Mouse (Mus musculus): ENCODE measurements at regions not wholly inside any gene's neighbourhood (a gene's known extent, or its start where the extent isn't known, plus 50 kb on each side); places are given as distances from the start of the nearest gene placed in this dataset.

- Histone ChIP-seq H3K27me3 (no peaks in the 10 kb centered on the region), H3K9ac (no peak overlapping the region), H3K4me3 (no peak overlapping the region), H3K4me2 (no peak overlapping the region), H3K9me3 (no peaks in the 10 kb centered on the region), H3K4me1 (no peaks in the 10 kb centered on the region), H3K36me3 (no peaks in the 10 kb centered on the region), H3K27ac (no peak overlapping the region)
- no peak for ATAC-seq (ENCODE audit: insufficient number of reproducible peaks, low FRiP score, low TSS enrichment, low read depth)
- 0% methylated on average over 1 of the region's 1 CpGs for WGBS
Measured at GRCm38 (mm10) chr9:99987376-99987775, 111.4 kb upstream of the Sox14 start.

GRCm38 (mm10) chr9:99980734-99981133, 104.8 kb upstream of the Sox14 start:
- Histone ChIP-seq H3K4me2 (no peak overlapping the region), H3K27me3 (no peaks in the 10 kb centered on the region), H3K4me3 (no peak overlapping the region), H3K36me3 (no peaks in the 10 kb centered on the region), H3K9me3 (no peaks in the 10 kb centered on the region), H3K9ac (no peak overlapping the region), H3K27ac (no peak overlapping the region), H3K4me1 (no peaks in the 10 kb centered on the region)
- 58% methylated on average over 1 of the region's 1 CpGs for WGBS
- ATAC-seq (ENCODE audit: insufficient number of reproducible peaks, low FRiP score, low TSS enrichment, low read depth) = no peak

DNA sequence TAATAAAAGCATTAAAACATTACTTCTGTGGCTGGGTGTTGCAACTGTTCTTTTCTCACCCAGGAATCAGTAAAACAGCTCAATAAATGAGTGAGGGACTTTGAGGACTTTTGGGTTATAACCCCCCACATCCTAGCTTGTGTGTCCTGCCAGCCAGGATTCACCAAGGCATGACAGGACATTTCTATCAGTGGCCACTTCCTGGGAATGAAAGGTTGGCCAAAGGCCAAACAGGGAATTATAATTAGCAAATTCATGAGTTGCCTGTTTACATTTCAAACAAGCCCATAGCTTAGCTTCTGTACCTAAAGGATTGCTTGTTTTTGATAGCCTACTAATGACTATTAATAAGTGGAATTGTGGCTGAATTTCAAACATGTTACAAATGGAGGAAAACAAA, 85.6 kb upstream of the Sox14 start:
- no peak overlapping the region for H3K4me3 ChIP-seq
- no peaks in the 10 kb centered on the region for H3K9me3 ChIP-seq
- H3K4me1 ChIP-seq = no peaks in the 10 kb centered on the region
- no peak overlapping the region for H3K9ac ChIP-seq
- H3K4me2 ChIP-seq = no peak overlapping the region
- no peak for ATAC-seq (ENCODE audit: insufficient number of reproducible peaks, low FRiP score, low TSS enrichment, low read depth)
- no peaks in the 10 kb centered on the region for H3K36me3 ChIP-seq
- no peaks in the 10 kb centered on the region for H3K27me3 ChIP-seq
- H3K27ac ChIP-seq = no peak overlapping the region

GRCm38 (mm10) chr9:99954720-99955119, 78.8 kb upstream of the Sox14 start:
- H3K4me2 ChIP-seq = no peak overlapping the region
- H3K27ac ChIP-seq = no peak overlapping the region
- no peak overlapping the region for H3K4me3 ChIP-seq
- WGBS = 58% methylated on average over 10 of the region's 10 CpGs
- H3K9me3 ChIP-seq = no peaks in the 10 kb centered on the region
- H3K27me3 ChIP-seq = no peaks in the 10 kb centered on the region
- no peaks in the 10 kb centered on the region for H3K4me1 ChIP-seq
- ATAC-seq (ENCODE audit: insufficient number of reproducible peaks, low FRiP score, low TSS enrichment, low read depth) = no peak
- H3K36me3 ChIP-seq = no peaks in the 10 kb centered on the region
- H3K9ac ChIP-seq = no peak overlapping the region

DNA sequence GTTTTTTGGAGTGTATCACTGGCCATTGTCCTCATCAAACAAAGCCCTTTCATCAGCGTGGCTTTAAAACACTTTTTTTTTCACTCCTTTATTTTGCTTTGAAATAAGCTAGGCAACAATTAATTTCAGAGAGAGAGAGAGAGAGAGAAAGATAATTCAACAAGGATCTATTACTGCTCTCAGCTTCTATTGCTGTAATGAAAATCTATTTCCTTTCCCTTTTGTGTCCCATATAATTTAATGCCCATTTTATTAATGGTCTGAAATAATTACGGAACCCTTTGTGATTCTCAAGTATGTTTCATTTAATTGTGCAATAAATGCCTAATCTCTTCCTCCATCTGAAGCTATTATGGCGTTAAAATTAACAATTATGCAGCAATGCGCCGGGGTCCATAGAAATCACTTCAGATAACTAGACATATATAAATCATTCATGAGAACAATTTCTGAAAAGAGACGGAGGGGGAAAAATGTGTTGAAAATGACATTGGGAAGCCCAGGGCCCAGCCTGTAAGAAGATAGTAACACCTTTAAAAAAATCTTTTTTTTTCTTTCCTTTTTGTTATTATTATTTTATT, 78.2 kb upstream of the Sox14 start:
- ATAC-seq (ENCODE audit: insufficient number of reproducible peaks, low FRiP score, low TSS enrichment, low read depth) = no peak
- H3K9ac ChIP-seq = no peak overlapping the region
- H3K36me3 ChIP-seq = no peaks in the 10 kb centered on the region
- 49% methylated on average over 6 of the region's 6 CpGs for WGBS
- no peaks in the 10 kb centered on the region for H3K27me3 ChIP-seq
- no peak overlapping the region for H3K4me3 ChIP-seq
- no peak overlapping the region for H3K27ac ChIP-seq
- no peaks in the 10 kb centered on the region for H3K4me1 ChIP-seq
- no peak overlapping the region for H3K4me2 ChIP-seq
- no peaks in the 10 kb centered on the region for H3K9me3 ChIP-seq
